Mouse (Mus musculus) myocyte (in vitro differentiated cells): ENCODE measurements around the gene Serinc4. TPM values are rescaled to one million over a fixed set of nuclear protein-coding genes. Genes with fewer than 3 reads are reported as not detected.

Experiments used
- H3K27me3 ChIP-seq: one replicate; pipeline ENCODE4 v1.6.1; 2011; ENCODE audit not compliant: control insufficient read depth, insufficient read depth, insufficient read length
- H3K36me3 ChIP-seq: one replicate; pipeline ENCODE4 v1.6.1; 2011; ENCODE audit not compliant: control insufficient read depth, insufficient read depth
- H3K4me2 ChIP-seq: one replicate; pipeline ENCODE4 v1.6.1; 2011; ENCODE audit warnings: low read depth, control low read depth
- H3K4me3 ChIP-seq: one replicate; pipeline ENCODE4 v1.5.1; 2011; ENCODE audit warnings: mild to moderate bottlenecking, control low read depth, moderate library complexity
- H3K79me2 ChIP-seq: one replicate; pipeline ENCODE4 v1.6.1; 2011; ENCODE audit not compliant: control insufficient read depth, insufficient read depth
- H3ac ChIP-seq: one replicate; pipeline ENCODE4 v1.6.1; 2011; ENCODE audit not compliant: control insufficient read depth, insufficient read length
- CEBPB ChIP-seq: IDR thresholded peaks from 2 replicates; pipeline ENCODE4 v1.6.1; 2011; ENCODE audit warnings: mild to moderate bottlenecking, moderate library complexity; ENCODE audit not compliant: poor library complexity, insufficient read depth, severe bottlenecking
- E2F4 ChIP-seq: IDR thresholded peaks from one replicate; pipeline ENCODE4 v1.6.1; 2011; ENCODE audit warnings: mild to moderate bottlenecking, control low read depth, moderate library complexity; ENCODE audit not compliant: insufficient read depth
- MAX ChIP-seq: IDR thresholded peaks from one replicate; pipeline ENCODE4 v1.6.1; 2011; ENCODE audit warnings: low read depth, mild to moderate bottlenecking, control low read depth
- MYOD1 ChIP-seq, 3 experiments: IDR thresholded peaks; one replicate each; pipeline ENCODE4 v1.6.1; 2011; ENCODE audit warnings: control low read depth in 2 of 3, low read depth in 2 of 3, mild to moderate bottlenecking in 2 of 3, moderate library complexity in 1 of 3; ENCODE audit not compliant: insufficient read length in 2 of 3, control insufficient read depth in 1 of 3
- MYOG ChIP-seq, 3 experiments: IDR thresholded peaks; one replicate each; pipeline ENCODE4 v1.6.1; 2011; ENCODE audit warnings: control low read depth in 2 of 3, low read depth in 2 of 3, mild to moderate bottlenecking in 2 of 3; ENCODE audit not compliant: insufficient read length in 2 of 3, control insufficient read depth in 1 of 3, insufficient read depth in 1 of 3
- POLR2A ChIP-seq: IDR thresholded peaks from one replicate; pipeline ENCODE4 v1.6.1; 2011; ENCODE audit warnings: low read depth, mild to moderate bottlenecking, control low read depth, moderate library complexity; ENCODE audit not compliant: insufficient read length
- POLR2AphosphoS2 ChIP-seq: IDR thresholded peaks from one replicate; pipeline ENCODE4 v1.6.1; 2011; ENCODE audit warnings: low read depth, control low read depth; ENCODE audit not compliant: insufficient read length
- REST ChIP-seq: IDR thresholded peaks from one replicate; pipeline ENCODE4 v1.6.1; 2011; ENCODE audit warnings: mild to moderate bottlenecking, control low read depth, moderate library complexity; ENCODE audit not compliant: insufficient read depth, insufficient read length
- SRF ChIP-seq: IDR thresholded peaks from one replicate; pipeline ENCODE4 v1.6.1; 2011; ENCODE audit warnings: low read depth; ENCODE audit not compliant: control insufficient read depth, insufficient read length
- TCF12 ChIP-seq: IDR thresholded peaks from one replicate; pipeline ENCODE4 v1.6.1; 2011; ENCODE audit warnings: mild to moderate bottlenecking, control low read depth; ENCODE audit not compliant: poor library complexity, insufficient read depth, severe bottlenecking
- TCF3 ChIP-seq: IDR thresholded peaks from one replicate; pipeline ENCODE4 v1.6.1; 2011; ENCODE audit warnings: low read depth, control low read depth; ENCODE audit not compliant: insufficient read length
- USF1 ChIP-seq: IDR thresholded peaks from one replicate; pipeline ENCODE4 v1.6.1; 2011; ENCODE audit warnings: low read depth, mild to moderate bottlenecking, control low read depth, moderate library complexity
- polyA plus RNA-seq: library from polyadenylated mRNA; unstranded; fragments of >200 nt; fragmentation: generic; extraction: Trizol; gene quantifications from one replicate; pipeline ENCODE4 v1.2.1, GENCODE M21; 2012; ENCODE audit warnings: missing spikeins

Gene Serinc4
- polyA plus RNA-seq, 1 experiment: 0.32 TPM

GRCm38 (mm10) chr2:121446506-121446905 is 10.1 kb downstream of the Serinc4 start:
- Histone ChIP-seq H3K4me3 (no peak overlapping the region), H3K4me2 (peak overlapping the region; percentile 95), H3ac (no peak overlapping the region), H3K36me3 (peaks cover 4% of the 10 kb centered on the region), H3K79me2 (peaks cover 18% of the 10 kb centered on the region), H3K27me3 (no peaks in the 10 kb centered on the region)
- TF ChIP-seq POLR2AphosphoS2: no peak

GRCm38 (mm10) chr2:121445117-121445516 is 11.5 kb downstream of the Serinc4 start:
- Histone ChIP-seq H3K4me3 (no peak overlapping the region), H3K4me2 (no peak overlapping the region), H3K36me3 (no peaks in the 10 kb centered on the region), H3K79me2 (peaks cover 4% of the 10 kb centered on the region), H3ac (no peak overlapping the region), H3K27me3 (no peaks in the 10 kb centered on the region)
- TF ChIP-seq MYOD1 (IDR thresholded peaks at IDR 0.05; ENCODE audit: control insufficient read depth in 1 of 3, insufficient read length in 2 of 3, low read depth in 2 of 3): no peak
- TF ChIP-seq POLR2A: no peak
- TF ChIP-seq TCF3: no peak
- TF ChIP-seq MYOG (IDR thresholded peaks at IDR 0.05; ENCODE audit: control insufficient read depth in 1 of 3, insufficient read depth in 1 of 3, insufficient read length in 2 of 3, low read depth in 2 of 3): no peak
- TF ChIP-seq REST: no peak
- TF ChIP-seq USF1: no peak
- no peak for TF ChIP-seq CEBPB
- no peak for TF ChIP-seq MAX
- TF ChIP-seq TCF12: no peak
- no peak for TF ChIP-seq E2F4
- no peak for TF ChIP-seq POLR2AphosphoS2
- no peak for TF ChIP-seq SRF

- H3K36me3 ChIP-seq: no peaks in the 10 kb centered on the region
- H3K27me3 ChIP-seq: no peaks in the 10 kb centered on the region
- TF ChIP-seq POLR2AphosphoS2: no peak
- TF ChIP-seq TCF3: no peak
- no peak for TF ChIP-seq MYOD1 (IDR thresholded peaks at IDR 0.05; ENCODE audit: control insufficient read depth in 1 of 3, insufficient read length in 2 of 3, low read depth in 2 of 3)
- no peak for TF ChIP-seq REST
- no peak for TF ChIP-seq POLR2A
- TF ChIP-seq MYOG (IDR thresholded peaks at IDR 0.05; ENCODE audit: control insufficient read depth in 1 of 3, insufficient read depth in 1 of 3, insufficient read length in 2 of 3, low read depth in 2 of 3): no peak
- H3K4me3 ChIP-seq: no peak within 1 kb of the TSS
- no peaks in the 10 kb centered on the region for H3K79me2 ChIP-seq
- H3ac ChIP-seq: no peak within 1 kb of the TSS
- H3K4me2 ChIP-seq: no peak within 1 kb of the TSS
These were observed 12.4 kb downstream of the Serinc4 start, which contains the start of gene Ell3 for GRCm38 (mm10) chr2:121444178-121444577. Ell3 (minus strand) TSS chr2:121444278.

- H3K27me3 ChIP-seq: no peaks in the 10 kb centered on the region
- peaks cover 9% of the 10 kb centered on the region for H3K36me3 ChIP-seq
- no peak overlapping the region for H3K4me2 ChIP-seq
- H3K4me3 ChIP-seq: no peak overlapping the region
- H3K79me2 ChIP-seq: no peaks in the 10 kb centered on the region
- no peak overlapping the region for H3ac ChIP-seq
- TF ChIP-seq MYOD1 (IDR thresholded peaks at IDR 0.05; ENCODE audit: control insufficient read depth in 1 of 3, insufficient read length in 2 of 3, low read depth in 2 of 3) (no peak), REST (no peak), MAX (no peak), POLR2A (no peak), SRF (no peak), USF1 (no peak)
These were observed 13.6 kb downstream of the Serinc4 start for GRCm38 (mm10) chr2:121443068-121443349.

- Histone ChIP-seq H3K36me3 (peaks cover 12% of the 10 kb centered on the region), H3K4me2 (no peak overlapping the region), H3ac (no peak overlapping the region), H3K79me2 (no peaks in the 10 kb centered on the region), H3K27me3 (no peaks in the 10 kb centered on the region), H3K4me3 (no peak overlapping the region)
- no peak for TF ChIP-seq USF1
- TF ChIP-seq POLR2A: no peak
- no peak for TF ChIP-seq MAX
- TF ChIP-seq CEBPB: no peak
- no peak for TF ChIP-seq MYOG (IDR thresholded peaks at IDR 0.05; ENCODE audit: control insufficient read depth in 1 of 3, insufficient read depth in 1 of 3, insufficient read length in 2 of 3, low read depth in 2 of 3)
- TF ChIP-seq SRF: no peak
These were observed 14.1 kb downstream of the Serinc4 start for GRCm38 (mm10) chr2:121442259-121443067.

GRCm38 (mm10) chr2:121441800-121442199 is 14.8 kb downstream of the Serinc4 start:
- H3K27me3 ChIP-seq: no peaks in the 10 kb centered on the region
- no peak overlapping the region for H3ac ChIP-seq
- no peak overlapping the region for H3K4me3 ChIP-seq
- no peaks in the 10 kb centered on the region for H3K79me2 ChIP-seq
- TF ChIP-seq TCF12 (no peak), E2F4 (no peak), SRF (no peak)
- no peak overlapping the region for H3K4me2 ChIP-seq
- H3K36me3 ChIP-seq: peaks cover 14% of the 10 kb centered on the region
